Mouse (Mus musculus): Measurements from ENCODE around the gene Rhbdl3. TPM values are rescaled to one million over a fixed set of nuclear protein-coding genes. Genes with fewer than 3 reads are reported as not detected.
A peak's percentile ranks its signal among the peaks of the same experiment; 100 is the strongest.

Gene Rhbdl3
- total RNA-seq, 1 experiment: 1.3 TPM

DNA sequence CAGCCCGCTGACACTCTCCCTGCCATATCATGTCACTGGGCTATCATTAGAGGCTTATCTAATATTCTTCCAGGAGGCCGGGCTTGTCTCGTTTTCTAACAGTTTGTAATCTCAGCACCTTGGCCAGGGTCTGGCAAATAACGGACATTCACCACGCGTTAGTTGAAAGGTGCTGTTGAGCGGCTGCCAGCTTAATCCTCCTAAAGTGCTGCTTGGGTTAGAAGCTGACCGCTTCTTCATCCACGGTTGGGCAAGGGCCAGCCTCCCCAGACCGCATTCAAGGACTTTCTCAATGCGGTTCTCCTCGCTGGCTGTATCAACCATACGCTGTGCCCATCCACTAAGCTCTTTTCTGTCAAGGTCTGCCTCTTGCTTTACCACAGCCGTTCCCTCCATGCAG, 4.9 kb upstream of the Rhbdl3 start:
- Histone ChIP-seq H3K9ac (ENCODE audit: insufficient read depth, low read depth, low read length, poor library complexity, severe bottlenecking) (no peak overlapping the region), H3K4me3 (ENCODE audit: insufficient read depth in 1 of 2, low read depth in 1 of 2, low read length in 2 of 2, poor library complexity in 1 of 2, severe bottlenecking in 1 of 2) (no peak overlapping the region), H3K9me3 (ENCODE audit: control insufficient read depth, insufficient read depth, low read depth, low read length) (no peaks in the 10 kb centered on the region), H3K36me3 (ENCODE audit: control insufficient read depth, insufficient read depth, low read length, poor library complexity, severe bottlenecking) (no peaks in the 10 kb centered on the region), H3K4me1 (ENCODE audit: control insufficient read depth in 2 of 2, insufficient read depth in 2 of 2, low read length in 2 of 2, poor library complexity in 1 of 2) (peaks cover 0 to 3% of the 10 kb centered on the region in 2 experiments; a peak in 1 of 4 replicates), H3K27ac (ENCODE audit: insufficient read depth, low read depth, low read length, poor library complexity, severe bottlenecking) (no peak overlapping the region)
- in situ Hi-C loops (cut with MboI; ENCODE audit: low sequenced_read_pairs in 2 of 2, unreplicated experiment in 2 of 2): loop anchor here in 1 of 2 experiments (5.0 kb wide), 1 partner anchor 52 kb away; no protein-coding TSS in a partner anchor
- no peak for DNase-seq (ENCODE audit: low read depth, low spot score)
- TF ChIP-seq HCFC1 (IDR thresholded peaks at IDR 0.05; ENCODE audit: borderline replicate concordance, insufficient read depth, low read length) (no peak), MAFK (IDR thresholded peaks at IDR 0.05; ENCODE audit: insufficient read depth, low read depth, low read length) (no peak), ZC3H11A (IDR thresholded peaks at IDR 0.05; ENCODE audit: borderline replicate concordance, low read depth, low read length) (no peak), CHD2 (IDR thresholded peaks at IDR 0.05; ENCODE audit: low read depth, low read length) (no peak)

DNA sequence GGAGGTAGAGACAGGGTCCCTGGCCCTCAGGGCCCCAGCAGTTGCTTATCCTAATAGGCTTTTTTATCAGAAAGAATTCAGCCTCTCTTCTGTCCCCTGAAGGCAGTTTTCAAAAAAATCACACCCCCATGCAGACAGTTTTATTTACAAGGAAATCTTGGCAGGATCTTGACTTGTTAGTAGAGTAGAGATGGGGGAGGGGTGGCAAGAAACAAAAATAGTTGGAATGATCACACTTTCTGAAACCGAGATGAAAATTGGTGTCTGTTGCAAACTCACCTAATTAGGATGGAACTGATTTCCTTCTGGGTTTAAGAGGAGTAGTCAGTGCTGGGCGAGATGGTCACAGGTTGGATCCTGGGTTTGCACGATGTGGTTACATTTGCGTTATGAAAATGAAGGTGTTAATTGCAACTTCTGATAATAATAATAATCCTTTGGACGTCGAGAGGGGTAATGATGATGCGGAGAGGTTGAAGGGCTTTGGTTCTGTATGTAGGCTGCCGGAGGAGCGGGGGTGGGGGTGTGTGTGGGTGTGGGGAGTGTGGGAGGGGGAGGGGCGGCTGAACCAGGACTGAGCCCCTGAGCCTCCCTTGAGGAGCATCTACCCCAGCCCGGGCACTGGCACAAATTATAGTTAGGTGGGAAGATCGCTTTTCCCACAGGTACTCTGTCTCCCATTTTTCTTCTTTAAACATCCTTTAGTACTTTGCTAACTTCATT, 1.0 kb upstream of the Rhbdl3 start:
- no peak overlapping the region for H3K9ac ChIP-seq (ENCODE audit: insufficient read depth, low read depth, low read length, poor library complexity, severe bottlenecking)
- in situ Hi-C loops (cut with MboI; ENCODE audit: low sequenced_read_pairs in 2 of 2, unreplicated experiment in 2 of 2): loop anchor here in 1 of 2 experiments (5.0 kb wide), 1 partner anchor 48 kb away; no protein-coding TSS in a partner anchor
- no peak overlapping the region for H3K27ac ChIP-seq (ENCODE audit: insufficient read depth, low read depth, low read length, poor library complexity, severe bottlenecking)
- no peak overlapping the region for H3K4me3 ChIP-seq (ENCODE audit: insufficient read depth in 1 of 2, low read depth in 1 of 2, low read length in 2 of 2, poor library complexity in 1 of 2, severe bottlenecking in 1 of 2)
- peaks cover 0 to 6% of the 10 kb centered on the region in 2 experiments; a peak in 2 of 4 replicates for H3K4me1 ChIP-seq (ENCODE audit: control insufficient read depth in 2 of 2, insufficient read depth in 2 of 2, low read length in 2 of 2, poor library complexity in 1 of 2)
- H3K36me3 ChIP-seq (ENCODE audit: control insufficient read depth, insufficient read depth, low read length, poor library complexity, severe bottlenecking): no peaks in the 10 kb centered on the region
- DNase-seq (ENCODE audit: low read depth, low spot score): no peak
- no peak for TF ChIP-seq MAFK (IDR thresholded peaks at IDR 0.05; ENCODE audit: insufficient read depth, low read depth, low read length)
- TF ChIP-seq ZNF384 (IDR thresholded peaks at IDR 0.05; ENCODE audit: low read depth, low read length): no peak
- no peak for TF ChIP-seq HCFC1 (IDR thresholded peaks at IDR 0.05; ENCODE audit: borderline replicate concordance, insufficient read depth, low read length)
- TF ChIP-seq CHD2 (IDR thresholded peaks at IDR 0.05; ENCODE audit: low read depth, low read length): no peak
- H3K9me3 ChIP-seq (ENCODE audit: control insufficient read depth, insufficient read depth, low read depth, low read length): no peaks in the 10 kb centered on the region

GRCm38 (mm10) chr11:80301316-80302045, 769 bp downstream of the Rhbdl3 start:
- DNase-seq (ENCODE audit: low read depth, low spot score): no peak
- peak overlapping the region; percentile 62 to 64 for H3K4me3 ChIP-seq (ENCODE audit: insufficient read depth in 1 of 2, low read depth in 1 of 2, low read length in 2 of 2, poor library complexity in 1 of 2, severe bottlenecking in 1 of 2)
- H3K36me3 ChIP-seq (ENCODE audit: control insufficient read depth, insufficient read depth, low read length, poor library complexity, severe bottlenecking): no peaks in the 10 kb centered on the region
- in situ Hi-C loops (cut with MboI; ENCODE audit: low sequenced_read_pairs in 2 of 2, unreplicated experiment in 2 of 2): no loop called here
- H3K9me3 ChIP-seq (ENCODE audit: control insufficient read depth, insufficient read depth, low read depth, low read length): no peaks in the 10 kb centered on the region
- H3K9ac ChIP-seq (ENCODE audit: insufficient read depth, low read depth, low read length, poor library complexity, severe bottlenecking): peak overlapping the region; percentile 34
- H3K27ac ChIP-seq (ENCODE audit: insufficient read depth, low read depth, low read length, poor library complexity, severe bottlenecking): no peak overlapping the region
- TF ChIP-seq MAFK (IDR thresholded peaks at IDR 0.05; ENCODE audit: insufficient read depth, low read depth, low read length) (no peak), CHD2 (IDR thresholded peaks at IDR 0.05; ENCODE audit: low read depth, low read length) (no peak), HCFC1 (IDR thresholded peaks at IDR 0.05; ENCODE audit: borderline replicate concordance, insufficient read depth, low read length) (no peak), ZNF384 (IDR thresholded peaks at IDR 0.05; ENCODE audit: low read depth, low read length) (no peak), ZC3H11A (IDR thresholded peaks at IDR 0.05; ENCODE audit: borderline replicate concordance, low read depth, low read length) (no peak)
- H3K4me1 ChIP-seq (ENCODE audit: control insufficient read depth in 2 of 2, insufficient read depth in 2 of 2, low read length in 2 of 2, poor library complexity in 1 of 2): peaks cover 0 to 6% of the 10 kb centered on the region in 2 experiments; a peak in 2 of 4 replicates

- Histone ChIP-seq H3K4me3 (ENCODE audit: insufficient read depth in 1 of 2, low read depth in 1 of 2, low read length in 2 of 2, poor library complexity in 1 of 2, severe bottlenecking in 1 of 2) (peak overlapping the region in 1 of 2 experiments; percentile 62; a peak in 1 of 4 replicates), H3K9ac (ENCODE audit: insufficient read depth, low read depth, low read length, poor library complexity, severe bottlenecking) (no peak overlapping the region), H3K27ac (ENCODE audit: insufficient read depth, low read depth, low read length, poor library complexity, severe bottlenecking) (no peak overlapping the region), H3K36me3 (ENCODE audit: control insufficient read depth, insufficient read depth, low read length, poor library complexity, severe bottlenecking) (no peaks in the 10 kb centered on the region), H3K9me3 (ENCODE audit: control insufficient read depth, insufficient read depth, low read depth, low read length) (no peaks in the 10 kb centered on the region), H3K4me1 (ENCODE audit: control insufficient read depth in 2 of 2, insufficient read depth in 2 of 2, low read length in 2 of 2, poor library complexity in 1 of 2) (peaks cover 0 to 6% of the 10 kb centered on the region in 2 experiments; a peak in 2 of 4 replicates)
- in situ Hi-C loops (cut with MboI; ENCODE audit: low sequenced_read_pairs in 2 of 2, unreplicated experiment in 2 of 2): no loop called here
- no peak for DNase-seq (ENCODE audit: low read depth, low spot score)
- no peak for TF ChIP-seq HCFC1 (IDR thresholded peaks at IDR 0.05; ENCODE audit: borderline replicate concordance, insufficient read depth, low read length)
- TF ChIP-seq ZC3H11A (IDR thresholded peaks at IDR 0.05; ENCODE audit: borderline replicate concordance, low read depth, low read length): no peak
- TF ChIP-seq ZNF384 (IDR thresholded peaks at IDR 0.05; ENCODE audit: low read depth, low read length): no peak
- TF ChIP-seq CHD2 (IDR thresholded peaks at IDR 0.05; ENCODE audit: low read depth, low read length): no peak
- no peak for TF ChIP-seq MAFK (IDR thresholded peaks at IDR 0.05; ENCODE audit: insufficient read depth, low read depth, low read length)
These were observed 1.3 kb downstream of the Rhbdl3 start for GRCm38 (mm10) chr11:80302046-80302390.
